Mouse (Mus musculus) lung, postnatal 0 days (tissue): ENCODE measurements around the gene Bdkrb2.

Experiments
- CTCF ChIP-seq: IDR thresholded peaks from 2 replicates; pipeline ENCODE4 v1.5.1; 2016; ENCODE audit warnings: antibody characterized with exemption, mild to moderate bottlenecking
- EP300 ChIP-seq: IDR thresholded peaks from 2 replicates; pipeline ENCODE4 v1.6.1; 2016; ENCODE audit warnings: antibody characterized with exemption, mild to moderate bottlenecking, control low read depth

DNA sequence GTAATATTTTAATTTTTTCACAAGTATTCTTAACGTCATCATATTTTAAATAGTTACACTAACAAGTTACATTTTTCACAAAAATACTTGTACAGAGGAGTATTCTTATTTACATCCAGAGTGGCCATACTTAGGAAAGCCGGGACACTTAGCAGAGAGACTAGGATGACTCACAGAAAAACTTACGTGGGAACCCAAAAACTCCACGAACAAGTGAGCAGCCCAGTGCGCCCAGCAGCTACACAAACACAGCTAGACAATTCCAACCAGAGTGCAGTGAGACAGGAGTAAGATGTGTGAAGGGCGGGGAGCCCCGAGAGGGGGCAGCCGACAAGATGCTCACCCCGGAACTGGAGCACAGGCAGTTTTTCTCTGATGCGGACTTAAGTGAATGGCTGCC lies 50.5 kb downstream of the Bdkrb2 start:
- TF ChIP-seq EP300 (no peak), CTCF (no peak)
